Mouse (Mus musculus): Measurements from ENCODE around the gene Gfod1. TPM values are rescaled to one million over a fixed set of nuclear protein-coding genes. Genes with fewer than 3 reads are reported as not detected.

Gene Gfod1
- total RNA-seq (2021): 10 to 100 TPM; 10.3 to 10.4 TPM
- long read RNA-seq, experiment 1, transcript Gfod1-202 (2 exons, 441 nt): major isoform, 5 of 6 reads
- long read RNA-seq, experiment 1, partial matches to known transcripts: 0 of 6 reads
- long read RNA-seq, experiment 1, other reads (novel, unspliced or antisense): 1 of 6 reads
- long read RNA-seq, experiment 2, full-length matches to known transcripts: 2 of 8 reads
- long read RNA-seq, experiment 2, partial matches to known transcripts: 0 of 8 reads
- long read RNA-seq, experiment 2, other reads (novel, unspliced or antisense): 6 of 8 reads

- peak; percentile 93 to 96 for DNase-seq (ENCODE audit: low spot score in 2 of 2)
Measured at GRCm38 (mm10) chr13:43304018-43304431, at the start of gene Gfod1. Gene Gfod1, minus strand, starts transcription at chr13:43304172.

GRCm38 (mm10) chr13:43353356-43353755, 49.4 kb upstream of the Gfod1 start:
- no peak for DNase-seq (ENCODE audit: low spot score in 2 of 2)

- DNase-seq (ENCODE audit: low spot score in 2 of 2): no peak
Measured at GRCm38 (mm10) chr13:43350489-43351169, 46.7 kb upstream of the Gfod1 start.

GRCm38 (mm10) chr13:43349376-43349775, 45.4 kb upstream of the Gfod1 start:
- DNase-seq (ENCODE audit: low spot score in 2 of 2): no peak

GRCm38 (mm10) chr13:43346825-43347224, 42.9 kb upstream of the Gfod1 start:
- DNase-seq (ENCODE audit: low spot score in 2 of 2): no peak

GRCm38 (mm10) chr13:43338632-43339031, 34.7 kb upstream of the Gfod1 start:
- no peak for DNase-seq (ENCODE audit: low spot score in 2 of 2)

GRCm38 (mm10) chr13:43338001-43338400, 34.0 kb upstream of the Gfod1 start:
- no peak for DNase-seq (ENCODE audit: low spot score in 2 of 2)

- no peak for DNase-seq (ENCODE audit: low spot score in 2 of 2)
Measured at GRCm38 (mm10) chr13:43336425-43337221, 32.7 kb upstream of the Gfod1 start.

- DNase-seq (ENCODE audit: low spot score in 2 of 2): no peak
Measured at GRCm38 (mm10) chr13:43332591-43332990, 28.6 kb upstream of the Gfod1 start.

- no peak for DNase-seq (ENCODE audit: low spot score in 2 of 2)
Measured at GRCm38 (mm10) chr13:43331721-43332444, 27.9 kb upstream of the Gfod1 start.

- DNase-seq (ENCODE audit: low spot score in 2 of 2): no peak
Measured at GRCm38 (mm10) chr13:43325427-43325826, 21.5 kb upstream of the Gfod1 start.

GRCm38 (mm10) chr13:43321492-43321891, 17.5 kb upstream of the Gfod1 start:
- DNase-seq (ENCODE audit: low spot score in 2 of 2): no peak

GRCm38 (mm10) chr13:43319396-43319795, 15.4 kb upstream of the Gfod1 start:
- no peak for DNase-seq (ENCODE audit: low spot score in 2 of 2)

- DNase-seq (ENCODE audit: low spot score in 2 of 2): no peak
Measured at GRCm38 (mm10) chr13:43317411-43317810, 13.4 kb upstream of the Gfod1 start.

- no peak for DNase-seq (ENCODE audit: low spot score in 2 of 2)
Measured at GRCm38 (mm10) chr13:43305181-43305924, 1.4 kb upstream of the Gfod1 start.

GRCm38 (mm10) chr13:43304700-43305099, 728 bp upstream of the Gfod1 start:
- DNase-seq (ENCODE audit: low spot score in 2 of 2): no peak

GRCm38 (mm10) chr13:43303161-43303965, 609 bp downstream of the Gfod1 start:
- peak; percentile 17 to 27 for DNase-seq (ENCODE audit: low spot score in 2 of 2)

- DNase-seq (ENCODE audit: low spot score in 2 of 2): no peak
Measured at GRCm38 (mm10) chr13:43302651-43303160, 1.3 kb downstream of the Gfod1 start.

- DNase-seq (ENCODE audit: low spot score in 2 of 2): no peak
Measured at GRCm38 (mm10) chr13:43302239-43302638, 1.7 kb downstream of the Gfod1 start.

Data from adrenal gland, postnatal 4 days (tissue).